Mouse (Mus musculus) spleen, adult 2 months (tissue): ENCODE measurements around the gene Rpe.

Experiments used
- CTCF ChIP-seq: fragments of 200-500 bp; IDR thresholded peaks from 2 replicates; pipeline ENCODE4 v1.5.1; 2011; ENCODE audit warnings: mild to moderate bottlenecking, inconsistent platforms; ENCODE audit not compliant: insufficient read depth, insufficient read length, insufficient replicate concordance; ENCODE audit errors: extremely low read depth
- POLR2A ChIP-seq: fragments of 200-500 bp; IDR thresholded peaks from 2 replicates; pipeline ENCODE4 v1.6.1; 2011; ENCODE audit warnings: low read depth, low read length, inconsistent platforms

DNA sequence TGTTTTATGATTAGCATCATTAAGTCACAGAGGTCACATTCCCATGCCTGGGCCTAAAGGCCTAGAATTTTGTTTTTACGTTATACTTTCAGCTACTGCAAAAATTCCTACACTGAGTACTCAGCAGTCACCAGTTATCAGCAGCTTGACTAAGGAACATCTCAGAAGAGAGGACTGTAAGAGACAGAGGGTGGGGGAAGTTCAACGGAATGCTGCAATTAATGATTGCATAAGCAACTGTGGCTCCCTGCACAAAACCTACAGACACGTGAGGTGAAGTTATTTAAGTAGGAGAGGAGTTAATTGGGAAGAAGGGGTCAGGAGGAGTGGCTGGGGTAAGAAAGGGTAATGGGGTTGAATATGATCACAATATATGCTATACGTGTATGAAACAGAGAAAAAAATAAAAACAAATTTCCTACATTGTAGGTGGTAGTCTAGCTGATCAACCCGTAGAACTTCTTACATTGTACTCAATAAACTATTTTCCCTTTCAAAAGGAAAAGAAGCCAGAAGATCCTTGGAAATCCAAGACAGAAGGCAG is 410 bp upstream of the Rpe start:
- TF ChIP-seq POLR2A (no peak), CTCF (no peak)
